27 mouse cellular contexts compared by ENCODE assay signal in genomic region chr3:159689743-159690142, GRCm38 (mm10).
A peak's percentile ranks its signal among the peaks of the same experiment; 100 is the strongest.
DNase-seq lines count a peak whose midpoint lies in the region; ATAC-seq and TF ChIP-seq lines count a peak whose summit lies in the region.
"Had no signal": no experiment of that assay in that cellular context is flagged by ENCODE, and none has a peak within 500 bp of the region (broad histone marks: within the 10 kb centered on the region; RNA-seq: fewer than 3 reads in every experiment).

No protein-coding gene starts in this region.

- H3K4me3 ChIP-seq in forebrain, postnatal 0 days (ENCODE audit: low read depth, low read length) = no peak overlapping the region
- no peak overlapping the region for H3K4me3 ChIP-seq in forebrain, embryonic 16.5 days (replicated peaks; ENCODE audit: low read length)
- no peak overlapping the region for H3K4me3 ChIP-seq in midbrain, embryonic 15.5 days
- H3K4me3 ChIP-seq: embryonic facial prominence, embryonic 12.5 days; embryonic facial prominence, embryonic 15.5 days; heart, embryonic 12.5 days; heart, embryonic 15.5 days; hindbrain, embryonic 10.5 days; hindbrain, embryonic 13.5 days had no signal

- no peak for DNase-seq in forebrain, postnatal 0 days
- DNase-seq in brain, embryonic 14.5 days (ENCODE audit: low read depth) = peak; percentile 59
- no peak for DNase-seq in ovary, adult 18-20 months (ENCODE audit: low spot score)
- no peak for DNase-seq in retina, postnatal 1 day
- DNase-seq: adrenal gland, postnatal 10 days; adrenal gland, postnatal 36 days; B cell, adult 2 months; cerebellum, adult 11 months; cerebellum, adult 2 months; cerebellum, adult 9-11 months; cerebellum, postnatal 25 days; gastrocnemius, postnatal 25 days; heart, adult 18-20 months; heart, postnatal 10 days; heart, postnatal 36 days had no signal

- peak; percentile 40; the same call in 1 of the 2 replicates for ATAC-seq in forebrain, postnatal 0 days
- no peak for ATAC-seq in forebrain, embryonic 16.5 days
- ATAC-seq in midbrain, embryonic 15.5 days (replicated peaks) = peak; percentile 87
- ATAC-seq: hindbrain, embryonic 16.5 days; Patski had no signal

- no peaks in the 10 kb centered on the region for H3K9me3 ChIP-seq in forebrain, postnatal 0 days (ENCODE audit: low read length)
- no peaks in the 10 kb centered on the region for H3K9me3 ChIP-seq in forebrain, embryonic 16.5 days (ENCODE audit: control insufficient read depth, low read length)
- no peaks in the 10 kb centered on the region for H3K9me3 ChIP-seq in midbrain, embryonic 15.5 days
- H3K9me3 ChIP-seq: embryonic facial prominence, embryonic 12.5 days; embryonic facial prominence, embryonic 15.5 days; G1E; heart, embryonic 12.5 days; heart, embryonic 15.5 days; hindbrain, embryonic 10.5 days; hindbrain, embryonic 13.5 days had no signal

- no peak overlapping the region for H3K27ac ChIP-seq in forebrain, postnatal 0 days (ENCODE audit: low read depth, low read length)
- no peak overlapping the region for H3K27ac ChIP-seq in forebrain, embryonic 16.5 days (ENCODE audit: low read length)
- no peak overlapping the region for H3K27ac ChIP-seq in midbrain, embryonic 15.5 days
- H3K27ac ChIP-seq: embryonic facial prominence, embryonic 12.5 days; embryonic facial prominence, embryonic 15.5 days; heart, embryonic 15.5 days; hindbrain, embryonic 10.5 days; hindbrain, embryonic 13.5 days had no signal

- no peak for TF ChIP-seq CTCF in forebrain, postnatal 0 days (IDR thresholded peaks at IDR 0.05; ENCODE audit: low read depth)
- no peak for TF ChIP-seq CTCF in brain, embryonic 14.5 days (IDR thresholded peaks at IDR 0.05; ENCODE audit: borderline replicate concordance, extremely low read depth, insufficient read depth, insufficient read length)

- H3K9ac ChIP-seq in forebrain, postnatal 0 days = no peak overlapping the region
- H3K9ac ChIP-seq in forebrain, embryonic 16.5 days (replicated peaks; ENCODE audit: low read depth, low read length) = no peak overlapping the region
- H3K9ac ChIP-seq in midbrain, embryonic 15.5 days = no peak overlapping the region
- H3K9ac ChIP-seq: embryonic facial prominence, embryonic 12.5 days; embryonic facial prominence, embryonic 15.5 days; heart, embryonic 12.5 days; heart, embryonic 15.5 days; hindbrain, embryonic 13.5 days had no signal

- TF ChIP-seq POLR2A in brain, embryonic 14.5 days (IDR thresholded peaks at IDR 0.05; ENCODE audit: borderline replicate concordance, extremely low read depth, insufficient read depth, insufficient read length, poor library complexity, severe bottlenecking) = no peak

- no peak overlapping the region for H3K4me2 ChIP-seq in forebrain, postnatal 0 days (ENCODE audit: low read depth)
- H3K4me2 ChIP-seq in forebrain, embryonic 16.5 days (ENCODE audit: low read length) = no peak overlapping the region
- no peak overlapping the region for H3K4me2 ChIP-seq in midbrain, embryonic 15.5 days
- H3K4me2 ChIP-seq: embryonic facial prominence, embryonic 12.5 days; embryonic facial prominence, embryonic 15.5 days; heart, embryonic 12.5 days; heart, embryonic 15.5 days; hindbrain, embryonic 13.5 days had no signal

- H3K27me3 ChIP-seq in forebrain, postnatal 0 days (ENCODE audit: insufficient read depth, low read length) = no peaks in the 10 kb centered on the region
- H3K27me3 ChIP-seq in forebrain, embryonic 16.5 days (replicated peaks; ENCODE audit: control insufficient read depth, insufficient read depth, low read length) = no peaks in the 10 kb centered on the region
- H3K27me3 ChIP-seq in midbrain, embryonic 15.5 days (replicated peaks) = no peaks in the 10 kb centered on the region
- H3K27me3 ChIP-seq: CH12.LX; embryonic facial prominence, embryonic 12.5 days; embryonic facial prominence, embryonic 15.5 days; heart, embryonic 12.5 days; heart, embryonic 15.5 days; hindbrain, embryonic 13.5 days had no signal

- H3K4me1 ChIP-seq in forebrain, postnatal 0 days (ENCODE audit: insufficient read depth) = no peaks in the 10 kb centered on the region
- H3K4me1 ChIP-seq in forebrain, embryonic 16.5 days (replicated peaks; ENCODE audit: control insufficient read depth, insufficient read depth, low read length) = no peaks in the 10 kb centered on the region
- no peaks in the 10 kb centered on the region for H3K4me1 ChIP-seq in midbrain, embryonic 15.5 days
- H3K4me1 ChIP-seq: embryonic facial prominence, embryonic 12.5 days; embryonic facial prominence, embryonic 15.5 days; heart, embryonic 12.5 days; heart, embryonic 15.5 days; hindbrain, embryonic 10.5 days; hindbrain, embryonic 13.5 days had no signal

- H3K36me3 ChIP-seq in forebrain, postnatal 0 days (ENCODE audit: insufficient read depth) = no peaks in the 10 kb centered on the region
- H3K36me3 ChIP-seq in forebrain, embryonic 16.5 days (ENCODE audit: control insufficient read depth, insufficient read depth) = no peaks in the 10 kb centered on the region
- no peaks in the 10 kb centered on the region for H3K36me3 ChIP-seq in midbrain, embryonic 15.5 days (replicated peaks)
- H3K36me3 ChIP-seq: embryonic facial prominence, embryonic 12.5 days; embryonic facial prominence, embryonic 15.5 days; G1E; heart, embryonic 12.5 days; heart, embryonic 15.5 days; hindbrain, embryonic 10.5 days; hindbrain, embryonic 13.5 days had no signal
